Mouse (Mus musculus): ENCODE measurements around the gene Slc22a23. TPM values are rescaled to one million over a fixed set of nuclear protein-coding genes. Genes with fewer than 3 reads are reported as not detected.
A peak's percentile ranks its signal among the peaks of the same experiment; 100 is the strongest.

The Slc22a23 gene
- total and polyA plus RNA-seq, 2 experiments from 2014 or later: 14.9 to 145 TPM

GRCm38 (mm10) chr13:34227720-34228661 lies 117.0 kb downstream of the Slc22a23 start:
- H3K27ac ChIP-seq (ENCODE audit: low read depth, low read length): no peak overlapping the region
- no peaks in the 10 kb centered on the region for H3K36me3 ChIP-seq (ENCODE audit: insufficient read depth, low read length)
- ATAC-seq (ENCODE audit: low FRiP score): no peak
- DNase-seq (ENCODE audit: low spot score): no peak
- no peaks in the 10 kb centered on the region for H3K9me3 ChIP-seq (ENCODE audit: low read length)
- H3K9ac ChIP-seq (replicated peaks; ENCODE audit: low read length, poor library complexity, severe bottlenecking): no peak overlapping the region
- no peak overlapping the region for H3K4me2 ChIP-seq (ENCODE audit: low read depth, low read length, poor library complexity, severe bottlenecking)
- no peak for TF ChIP-seq CTCF (IDR thresholded peaks at IDR 0.05)
- no peak overlapping the region for H3K4me3 ChIP-seq (ENCODE audit: low read depth, low read length)
- peaks cover 4% of the 10 kb centered on the region for H3K4me1 ChIP-seq (ENCODE audit: insufficient read depth, low read length)
- H3K27me3 ChIP-seq (ENCODE audit: insufficient read depth, low read length): no peaks in the 10 kb centered on the region
- WGBS: 36% methylated on average over 12 of the region's 12 CpGs

GRCm38 (mm10) chr13:34226940-34227339 lies 118.0 kb downstream of the Slc22a23 start:
- WGBS: 12% methylated on average over 1 of the region's 1 CpGs
- Histone ChIP-seq H3K9ac (replicated peaks; ENCODE audit: low read length, poor library complexity, severe bottlenecking) (no peak overlapping the region), H3K4me1 (ENCODE audit: insufficient read depth, low read length) (peaks cover 6% of the 10 kb centered on the region), H3K4me3 (ENCODE audit: low read depth, low read length) (no peak overlapping the region), H3K4me2 (ENCODE audit: low read depth, low read length, poor library complexity, severe bottlenecking) (no peak overlapping the region), H3K36me3 (ENCODE audit: insufficient read depth, low read length) (no peaks in the 10 kb centered on the region), H3K27me3 (ENCODE audit: insufficient read depth, low read length) (no peaks in the 10 kb centered on the region), H3K9me3 (ENCODE audit: low read length) (no peaks in the 10 kb centered on the region), H3K27ac (ENCODE audit: low read depth, low read length) (no peak overlapping the region)
- DNase-seq (ENCODE audit: low spot score): peak; percentile 22
- TF ChIP-seq CTCF (IDR thresholded peaks at IDR 0.05): no peak
- no peak for ATAC-seq (ENCODE audit: low FRiP score)

GRCm38 (mm10) chr13:34222985-34223384 lies 122.0 kb downstream of the Slc22a23 start:
- TF ChIP-seq CTCF (IDR thresholded peaks at IDR 0.05): no peak
- H3K4me2 ChIP-seq (ENCODE audit: low read depth, low read length, poor library complexity, severe bottlenecking): no peak overlapping the region
- H3K27me3 ChIP-seq (ENCODE audit: insufficient read depth, low read length): no peaks in the 10 kb centered on the region
- peaks cover 5% of the 10 kb centered on the region; the same call in 1 of the 2 replicates for H3K36me3 ChIP-seq (ENCODE audit: insufficient read depth, low read length)
- no peak overlapping the region for H3K9ac ChIP-seq (replicated peaks; ENCODE audit: low read length, poor library complexity, severe bottlenecking)
- H3K4me3 ChIP-seq (ENCODE audit: low read depth, low read length): no peak overlapping the region
- peaks cover 6% of the 10 kb centered on the region for H3K4me1 ChIP-seq (ENCODE audit: insufficient read depth, low read length)
- no peaks in the 10 kb centered on the region for H3K9me3 ChIP-seq (ENCODE audit: low read length)
- WGBS: 25% methylated on average over 7 of the region's 7 CpGs
- ATAC-seq (ENCODE audit: low FRiP score) (no peak), DNase-seq (ENCODE audit: low spot score) (peak; percentile 55)
- no peak overlapping the region for H3K27ac ChIP-seq (ENCODE audit: low read depth, low read length)

GRCm38 (mm10) chr13:34219728-34220127 lies 125.3 kb downstream of the Slc22a23 start:
- DNase-seq (ENCODE audit: low spot score) (no peak), ATAC-seq (ENCODE audit: low FRiP score) (no peak)
- Histone ChIP-seq H3K27me3 (ENCODE audit: insufficient read depth, low read length) (no peaks in the 10 kb centered on the region), H3K27ac (ENCODE audit: low read depth, low read length) (no peak overlapping the region), H3K36me3 (ENCODE audit: insufficient read depth, low read length) (peaks cover 5% of the 10 kb centered on the region; the same call in 1 of the 2 replicates), H3K9ac (replicated peaks; ENCODE audit: low read length, poor library complexity, severe bottlenecking) (no peak overlapping the region), H3K9me3 (ENCODE audit: low read length) (no peaks in the 10 kb centered on the region), H3K4me3 (ENCODE audit: low read depth, low read length) (no peak overlapping the region), H3K4me2 (ENCODE audit: low read depth, low read length, poor library complexity, severe bottlenecking) (no peak overlapping the region), H3K4me1 (ENCODE audit: insufficient read depth, low read length) (peaks cover 6% of the 10 kb centered on the region)
- WGBS: 79% methylated on average over 3 of the region's 3 CpGs
- no peak for TF ChIP-seq CTCF (IDR thresholded peaks at IDR 0.05)

- Histone ChIP-seq H3K4me2 (ENCODE audit: low read depth, low read length, poor library complexity, severe bottlenecking) (no peak overlapping the region), H3K9ac (replicated peaks; ENCODE audit: low read length, poor library complexity, severe bottlenecking) (no peak overlapping the region), H3K27ac (ENCODE audit: low read depth, low read length) (no peak overlapping the region), H3K4me1 (ENCODE audit: insufficient read depth, low read length) (peaks cover 6% of the 10 kb centered on the region), H3K36me3 (ENCODE audit: insufficient read depth, low read length) (peaks cover 5% of the 10 kb centered on the region; the same call in 1 of the 2 replicates), H3K9me3 (ENCODE audit: low read length) (no peaks in the 10 kb centered on the region), H3K4me3 (ENCODE audit: low read depth, low read length) (no peak overlapping the region), H3K27me3 (ENCODE audit: insufficient read depth, low read length) (no peaks in the 10 kb centered on the region)
- no peak for ATAC-seq (ENCODE audit: low FRiP score)
- TF ChIP-seq CTCF (IDR thresholded peaks at IDR 0.05): no peak
- WGBS: 54% methylated on average over 3 of the region's 3 CpGs
- DNase-seq (ENCODE audit: low spot score): no peak
Measured at GRCm38 (mm10) chr13:34218776-34219175, 126.2 kb downstream of the Slc22a23 start.

GRCm38 (mm10) chr13:34214855-34215254 lies 130.1 kb downstream of the Slc22a23 start:
- WGBS: 92% methylated on average over 3 of the region's 3 CpGs
- no peak overlapping the region for H3K4me2 ChIP-seq (ENCODE audit: low read depth, low read length, poor library complexity, severe bottlenecking)
- DNase-seq (ENCODE audit: low spot score) (no peak), ATAC-seq (ENCODE audit: low FRiP score) (no peak)
- H3K36me3 ChIP-seq (ENCODE audit: insufficient read depth, low read length): peaks cover 10% of the 10 kb centered on the region; the same call in 1 of the 2 replicates
- H3K27me3 ChIP-seq (ENCODE audit: insufficient read depth, low read length): no peaks in the 10 kb centered on the region
- H3K4me1 ChIP-seq (ENCODE audit: insufficient read depth, low read length): no peaks in the 10 kb centered on the region
- H3K9me3 ChIP-seq (ENCODE audit: low read length): no peaks in the 10 kb centered on the region
- no peak overlapping the region for H3K9ac ChIP-seq (replicated peaks; ENCODE audit: low read length, poor library complexity, severe bottlenecking)
- H3K27ac ChIP-seq (ENCODE audit: low read depth, low read length): no peak overlapping the region
- no peak for TF ChIP-seq CTCF (IDR thresholded peaks at IDR 0.05)
- H3K4me3 ChIP-seq (ENCODE audit: low read depth, low read length): no peak overlapping the region

All from midbrain, postnatal 0 days (tissue).